ENCODE assay signal across 7 mouse cellular contexts in genomic region chr8:8488695-8489571, GRCm38 (mm10).
DNase-seq lines count a peak whose midpoint lies in the region; ATAC-seq lines count a peak whose summit lies in the region.

No protein-coding gene starts in this region.

- peak; percentile 91 for ATAC-seq in megakaryocyte progenitor cell, adult 5-6 weeks (replicated peaks; ENCODE audit: poor library complexity)

- peak; percentile 53 for DNase-seq in ES-CJ7 (ENCODE audit: low read depth, low spot score)
- peak; percentile 96 for DNase-seq in brain, adult 2 months (ENCODE audit: low read depth, low spot score)
- peak; percentile 57 for DNase-seq in fibroblast of lung, adult 2 months (ENCODE audit: low read depth)
- DNase-seq in heart, postnatal 10 days = peak; percentile 60 to 63
- peak; percentile 23 to 28 for DNase-seq in left cerebral cortex, adult 8-10 months (ENCODE audit: low spot score in 2 of 2)
- peak; percentile 16 for DNase-seq in testis, postnatal 14 days (ENCODE audit: low spot score)

- intact Hi-C loops in heart, postnatal 10 days (cut with DNase I) = loop anchor here (5.0 kb wide), 1 partner anchor 168 kb away; no protein-coding TSS in a partner anchor

Comparison
In these comparisons a context has a peak if more than half of its experiments do, and no peak if none do; other contexts are left out.
1. Peak in every context shown above with its lines: DNase-seq and ATAC-seq.
2. DNase-seq: peak in every context shown above with its lines; median percentile 96 in brain, adult 2 months; 62 in heart, postnatal 10 days; 57 in fibroblast of lung, adult 2 months; 53 in ES-CJ7; 26 in left cerebral cortex, adult 8-10 months; 16 in testis, postnatal 14 days.